Mouse (Mus musculus) embryo, embryonic 11 days (tissue): ENCODE measurements around the gene Ppm1h.

Experiments
- DNase-seq: peaks from one replicate; pipeline ENCODE4 v3.0.0-alpha.2; 2015

Gene Ppm1h

DNA sequence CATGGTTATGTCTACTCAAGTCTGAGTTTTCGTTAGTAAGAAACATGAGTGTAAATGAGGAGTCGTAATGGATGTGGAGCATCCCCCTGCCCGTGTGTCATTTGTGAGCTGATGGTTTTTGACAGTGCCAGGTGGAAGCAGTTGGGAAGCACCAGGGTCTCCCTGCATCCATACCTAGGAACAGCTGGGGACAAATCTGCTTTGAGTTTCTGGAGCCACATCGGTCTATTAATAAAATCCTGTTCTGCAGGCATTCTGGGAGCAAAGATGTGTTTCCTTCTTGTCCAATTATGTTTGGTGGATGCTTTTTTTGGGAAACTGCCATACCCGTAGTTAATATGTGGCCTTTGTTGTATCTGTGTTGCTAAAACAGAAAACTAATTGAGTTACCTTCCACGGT, 26.9 kb downstream of the Ppm1h start:
- no peak for DNase-seq

DNA sequence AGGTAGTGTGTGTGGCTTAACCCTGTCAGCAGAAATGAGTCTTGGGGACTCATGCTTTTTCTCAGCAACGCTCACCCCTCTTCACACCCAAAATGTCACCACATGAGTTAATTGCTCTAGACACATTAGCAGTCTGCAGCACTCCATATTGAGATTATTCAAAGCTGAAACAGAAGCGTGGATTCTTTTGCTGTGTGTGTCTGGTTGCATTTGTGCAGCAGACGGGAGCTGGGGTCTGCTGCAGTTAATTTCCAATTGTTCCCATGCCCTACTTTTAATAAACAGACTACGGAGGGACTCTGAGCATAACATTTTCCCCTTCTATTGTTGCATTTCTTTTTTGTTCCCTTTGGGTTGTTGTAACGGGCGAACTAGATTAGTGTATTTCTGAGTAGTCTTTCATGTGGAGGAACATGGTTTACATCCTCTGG, 32.8 kb downstream of the Ppm1h start:
- DNase-seq = no peak

GRCm38 (mm10) chr10:122712307-122712706, 33.7 kb downstream of the Ppm1h start:
- no peak for DNase-seq

DNA sequence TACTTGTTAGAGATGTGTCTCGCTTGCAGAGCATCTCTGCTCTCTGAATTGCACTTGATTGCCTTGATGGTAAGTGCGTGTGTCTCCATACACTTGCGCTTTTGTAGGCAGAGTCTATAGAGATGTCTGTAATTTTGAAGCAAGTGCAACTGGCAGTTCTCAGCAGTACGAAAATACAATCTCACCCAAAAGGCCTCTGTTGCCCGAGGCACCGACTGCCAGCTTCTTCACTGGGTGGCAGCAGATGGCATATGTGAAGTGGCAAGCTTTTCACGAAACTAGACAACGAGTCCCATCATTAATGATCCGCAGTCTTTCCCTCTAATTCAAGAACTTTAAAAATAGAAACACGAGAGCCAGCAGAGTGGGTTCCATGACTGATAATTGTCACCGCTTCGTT, 37.3 kb downstream of the Ppm1h start:
- no peak for DNase-seq

- no peak for DNase-seq
These were observed 37.7 kb downstream of the Ppm1h start for GRCm38 (mm10) chr10:122716286-122716685.

GRCm38 (mm10) chr10:122716739-122717474, 38.3 kb downstream of the Ppm1h start:
- no peak for DNase-seq

- DNase-seq = peak; percentile 27
These were observed 39.3 kb downstream of the Ppm1h start for GRCm38 (mm10) chr10:122717754-122718415.

DNA sequence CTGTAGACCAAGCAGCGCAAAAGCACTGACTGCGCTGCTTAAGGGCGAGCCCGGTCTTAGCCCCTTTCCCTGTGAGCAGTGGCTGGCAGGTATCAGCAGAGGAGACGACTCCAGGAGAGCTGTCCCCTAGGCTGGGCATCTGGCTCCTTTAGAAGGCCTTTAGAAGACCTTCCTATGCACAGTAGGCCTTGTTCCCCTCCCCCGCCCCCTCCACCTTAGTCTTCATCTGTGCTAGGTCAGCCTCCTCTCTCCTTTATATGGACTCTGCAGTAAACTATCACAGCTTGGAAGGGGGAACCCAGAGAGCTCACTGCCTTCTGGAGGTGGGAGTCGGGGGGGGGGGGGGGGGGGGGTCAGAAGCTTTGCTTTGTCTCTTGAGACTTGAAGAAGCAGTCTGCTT, 40.4 kb downstream of the Ppm1h start:
- DNase-seq = no peak

GRCm38 (mm10) chr10:122722111-122722510, 43.5 kb downstream of the Ppm1h start:
- no peak for DNase-seq

DNA sequence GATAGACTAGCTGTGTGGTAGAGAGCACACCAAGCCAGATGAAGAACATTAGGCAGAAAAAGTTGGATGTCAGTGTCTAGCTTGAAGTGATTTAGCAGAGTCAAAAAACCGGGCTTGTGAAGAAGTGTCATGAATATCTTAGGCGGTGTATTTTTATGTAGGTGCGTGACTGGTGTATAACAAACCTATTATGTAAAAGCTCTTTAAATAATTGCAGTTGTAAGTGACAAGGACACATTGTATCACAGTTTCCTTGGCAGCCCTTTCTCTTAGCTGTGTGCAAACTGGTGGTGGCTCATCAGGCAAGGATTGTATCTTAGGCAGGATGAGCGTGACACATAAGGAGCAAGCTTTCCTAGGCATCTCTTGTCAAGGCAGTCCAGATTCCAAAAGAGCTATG, 46.1 kb downstream of the Ppm1h start:
- no peak for DNase-seq

DNA sequence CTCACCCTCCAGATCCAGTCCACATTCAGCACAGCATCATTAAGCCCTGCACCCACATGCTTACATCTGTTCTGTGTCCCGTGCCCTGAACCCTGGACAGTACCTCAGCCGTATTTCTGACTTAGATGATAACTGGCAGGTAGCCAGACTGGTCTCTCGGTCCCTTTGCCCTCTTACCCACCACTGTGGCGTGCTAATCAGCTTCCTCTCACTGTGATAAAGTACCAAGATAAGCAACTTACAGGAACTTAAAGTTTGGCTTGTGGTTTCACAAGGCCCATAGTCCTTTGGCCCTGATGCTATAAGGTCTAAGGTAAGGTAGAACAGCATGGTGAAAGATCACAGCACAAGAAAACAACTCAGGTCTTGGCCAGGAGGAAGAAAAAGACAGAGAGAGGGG, 48.7 kb downstream of the Ppm1h start:
- no peak for DNase-seq

DNA sequence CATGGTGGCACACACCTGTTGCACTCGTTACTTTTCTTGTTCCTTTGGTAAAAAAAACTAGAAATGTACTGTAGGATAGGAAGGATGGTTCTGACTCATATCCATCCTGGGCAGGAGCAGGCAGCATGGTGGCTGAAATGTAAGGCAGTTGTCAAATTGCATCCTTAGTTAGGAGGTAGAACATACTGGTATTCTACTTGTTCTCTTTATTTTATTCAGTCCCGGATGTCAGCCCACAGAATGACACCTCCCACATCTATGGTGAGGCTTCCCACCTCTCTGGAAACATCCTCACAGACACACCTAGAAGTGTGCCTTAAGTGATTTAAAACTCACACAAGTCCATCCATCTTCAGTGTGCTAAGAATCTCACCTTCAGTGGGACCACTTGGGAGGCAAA, 49.6 kb downstream of the Ppm1h start:
- DNase-seq = no peak

DNA sequence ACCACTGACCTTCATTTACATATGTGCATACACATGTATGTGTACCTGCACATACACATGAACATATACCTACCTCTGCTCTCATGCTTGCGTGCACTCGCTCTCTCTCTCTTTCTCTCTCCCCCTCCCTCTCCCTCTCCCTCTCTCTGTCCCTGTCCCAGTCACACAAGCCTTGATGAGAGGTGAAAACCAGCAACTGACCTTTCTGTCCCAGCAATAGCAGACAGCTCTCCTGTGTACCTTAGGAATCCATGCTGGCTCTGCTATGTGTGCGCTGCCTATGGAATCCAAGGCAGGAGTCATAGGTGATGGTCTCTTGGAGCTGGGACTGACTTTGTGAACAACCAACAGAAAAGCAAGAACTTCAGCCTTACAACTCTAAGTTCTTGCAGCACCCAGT, 53.6 kb downstream of the Ppm1h start:
- no peak for DNase-seq

DNA sequence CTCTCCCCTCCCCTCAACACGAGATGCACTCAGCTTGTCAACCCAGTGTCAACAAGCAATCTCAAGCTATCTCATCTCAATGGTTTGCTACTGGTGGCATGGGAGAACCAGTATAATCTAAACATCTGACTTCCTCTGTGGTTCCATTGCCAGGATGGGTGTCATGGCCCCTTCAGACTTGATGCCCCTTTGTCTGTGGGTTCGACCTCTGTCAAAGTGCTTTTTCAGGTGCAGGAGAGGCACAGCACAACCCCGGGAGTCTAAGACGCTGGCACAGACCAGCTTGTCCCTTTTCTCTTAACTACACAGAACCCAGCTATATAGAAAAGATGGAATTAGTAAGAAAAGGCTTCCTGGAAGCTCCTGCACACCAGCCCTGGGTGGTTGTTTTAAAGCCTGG, 56.0 kb downstream of the Ppm1h start:
- DNase-seq = no peak

GRCm38 (mm10) chr10:122735284-122735784, 56.8 kb downstream of the Ppm1h start:
- DNase-seq = no peak

GRCm38 (mm10) chr10:122736835-122737234, 58.3 kb downstream of the Ppm1h start:
- DNase-seq = no peak

GRCm38 (mm10) chr10:122738526-122738925, 60.0 kb downstream of the Ppm1h start:
- DNase-seq = no peak

- DNase-seq = no peak
These were observed 60.5 kb downstream of the Ppm1h start for GRCm38 (mm10) chr10:122739037-122739436.

DNA sequence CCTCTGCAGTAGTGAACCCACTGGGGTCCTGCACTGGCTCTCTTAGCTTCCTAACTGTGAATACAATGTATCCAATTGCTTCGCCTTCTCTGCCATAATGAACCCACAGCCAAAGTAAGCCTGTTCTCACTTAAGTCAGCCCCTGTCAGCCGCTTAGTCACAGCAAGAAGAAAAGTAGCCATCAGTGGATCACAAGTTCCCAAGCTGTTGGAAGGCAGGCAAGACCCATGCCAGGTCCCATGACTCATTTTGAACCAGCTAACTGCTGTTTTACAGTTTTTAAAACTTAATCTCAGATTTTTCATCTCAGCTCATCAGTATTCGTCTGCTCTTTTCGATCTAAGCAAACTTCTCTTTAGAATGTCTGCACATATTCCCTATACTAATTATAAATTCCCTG, 61.6 kb downstream of the Ppm1h start:
- no peak for DNase-seq

DNA sequence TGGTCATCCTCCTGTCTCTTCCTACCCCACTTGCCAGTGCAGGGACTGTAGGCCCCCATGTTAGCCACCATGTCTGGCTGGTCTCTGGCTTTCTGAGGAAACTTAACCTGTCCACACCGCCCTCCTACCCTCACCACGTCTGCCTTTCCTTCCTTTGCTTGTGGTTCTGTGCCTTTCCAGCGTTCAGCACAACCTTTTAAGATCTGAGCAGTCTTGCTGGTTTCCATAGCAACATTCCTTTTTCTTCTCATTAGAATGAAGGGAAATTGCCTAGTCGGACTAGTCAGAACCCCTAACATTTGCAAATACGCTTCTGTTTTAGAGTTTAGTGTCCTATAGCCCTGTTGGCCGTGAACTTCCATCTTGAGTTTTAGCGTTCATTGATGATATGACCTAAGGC, 62.6 kb downstream of the Ppm1h start:
- no peak for DNase-seq

DNA sequence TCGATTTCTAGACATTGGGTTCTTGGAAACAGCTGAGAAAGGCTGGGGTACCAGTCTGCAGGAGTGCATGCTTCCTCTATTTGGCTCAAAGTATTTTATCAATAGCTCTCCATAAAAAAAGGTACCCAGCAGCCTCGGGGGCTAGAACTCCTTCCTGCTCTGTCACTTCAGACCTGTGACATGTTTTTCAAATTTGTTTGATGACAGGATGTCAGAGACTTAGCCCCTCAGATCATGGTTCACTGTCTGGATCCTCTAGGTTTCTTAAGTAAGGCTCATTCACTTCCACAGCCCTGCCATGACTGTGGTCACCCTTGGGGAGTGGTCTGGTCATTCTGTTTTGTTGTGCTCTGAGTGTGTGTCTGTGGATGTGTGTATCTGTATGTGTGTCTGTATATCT, 63.6 kb downstream of the Ppm1h start:
- no peak for DNase-seq

- DNase-seq = no peak
These were observed 64.8 kb downstream of the Ppm1h start for GRCm38 (mm10) chr10:122743361-122743760.

DNA sequence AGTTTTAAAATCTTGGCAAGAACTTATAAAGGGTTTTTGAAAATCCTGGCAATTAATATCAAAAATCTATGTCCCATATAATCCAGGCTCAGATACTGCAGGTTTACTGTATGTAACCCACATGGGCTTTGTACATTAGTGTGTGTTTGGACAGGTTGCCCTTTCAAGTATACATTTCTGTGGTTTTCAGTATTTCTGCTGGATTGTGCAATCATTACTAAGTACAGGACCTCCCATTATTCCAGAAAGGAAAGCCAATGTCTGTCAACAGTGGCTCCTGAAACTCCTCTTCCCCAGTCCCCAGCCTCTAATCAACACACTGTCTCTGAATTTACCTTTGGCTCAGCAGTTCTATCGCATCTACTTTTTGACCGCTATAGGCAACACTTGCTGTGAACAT, 66.4 kb downstream of the Ppm1h start:
- no peak for DNase-seq

DNA sequence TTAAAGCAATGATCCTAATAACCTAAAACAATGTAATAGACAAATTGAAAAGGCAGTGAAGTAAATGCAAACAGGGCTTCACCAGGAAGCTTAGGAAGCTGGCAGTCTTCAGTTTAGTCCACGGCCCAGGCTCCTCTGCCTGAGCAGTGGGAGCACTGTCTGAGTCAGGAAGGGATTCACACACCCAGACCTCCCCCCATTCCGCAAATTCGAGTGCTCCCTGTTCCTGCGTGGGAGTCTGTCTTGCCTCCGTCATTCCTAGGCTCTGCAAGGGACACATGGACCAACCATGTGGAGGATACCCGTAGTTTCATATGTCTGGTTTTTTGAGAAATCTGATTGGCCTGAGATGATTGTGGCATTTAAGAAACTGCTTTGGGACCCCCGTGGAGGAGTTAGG, 67.6 kb downstream of the Ppm1h start:
- no peak for DNase-seq
